Mouse (Mus musculus) ZHBTc4 (cell line): Measurements from ENCODE around the gene Ap5b1.

Experiments used
- DNase-seq: peaks from one replicate; pipeline ENCODE4 v3.0.0-alpha.2; 2011; ENCODE audit warnings: low read depth, low spot score

The Ap5b1 gene

DNA sequence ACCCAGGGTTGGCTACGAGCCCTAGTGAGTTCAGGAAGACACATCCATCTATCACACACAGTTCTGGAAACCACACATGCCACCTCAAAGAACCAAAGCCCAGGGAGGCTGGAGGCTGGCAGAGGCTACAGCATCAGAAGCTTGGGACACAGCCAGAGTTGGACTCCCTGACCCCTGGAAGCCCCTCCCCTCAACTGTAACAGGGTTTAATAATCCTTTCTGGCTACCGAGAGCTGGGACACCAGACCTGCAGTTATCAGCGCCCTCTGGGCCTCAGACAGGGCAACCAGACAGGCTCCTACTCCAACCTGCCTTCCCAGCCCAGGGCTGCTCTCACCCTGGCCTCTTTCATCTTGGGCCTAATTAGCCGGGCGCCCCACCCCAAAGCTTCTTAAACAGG lies 1.5 kb upstream of the Ap5b1 start:
- no peak for DNase-seq

DNA sequence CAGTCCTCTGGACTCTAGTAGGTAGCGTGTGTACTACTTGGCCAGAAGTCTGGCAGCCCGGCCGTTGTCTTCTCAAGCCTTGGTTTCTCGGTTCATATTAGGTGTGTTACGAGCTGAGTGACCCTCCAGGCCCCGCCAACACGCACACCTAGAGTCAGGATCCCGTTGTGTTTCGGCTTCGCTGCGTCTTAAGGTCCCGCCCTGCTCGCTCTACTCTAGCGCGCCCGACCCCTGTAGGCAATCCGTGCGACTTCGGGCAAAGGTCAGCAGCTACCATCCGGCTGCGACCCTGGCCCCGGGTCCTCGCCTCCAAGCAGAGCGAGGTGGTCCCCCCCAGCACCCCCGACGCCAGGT lies 668 bp upstream of the Ap5b1 start:
- no peak for DNase-seq

DNA sequence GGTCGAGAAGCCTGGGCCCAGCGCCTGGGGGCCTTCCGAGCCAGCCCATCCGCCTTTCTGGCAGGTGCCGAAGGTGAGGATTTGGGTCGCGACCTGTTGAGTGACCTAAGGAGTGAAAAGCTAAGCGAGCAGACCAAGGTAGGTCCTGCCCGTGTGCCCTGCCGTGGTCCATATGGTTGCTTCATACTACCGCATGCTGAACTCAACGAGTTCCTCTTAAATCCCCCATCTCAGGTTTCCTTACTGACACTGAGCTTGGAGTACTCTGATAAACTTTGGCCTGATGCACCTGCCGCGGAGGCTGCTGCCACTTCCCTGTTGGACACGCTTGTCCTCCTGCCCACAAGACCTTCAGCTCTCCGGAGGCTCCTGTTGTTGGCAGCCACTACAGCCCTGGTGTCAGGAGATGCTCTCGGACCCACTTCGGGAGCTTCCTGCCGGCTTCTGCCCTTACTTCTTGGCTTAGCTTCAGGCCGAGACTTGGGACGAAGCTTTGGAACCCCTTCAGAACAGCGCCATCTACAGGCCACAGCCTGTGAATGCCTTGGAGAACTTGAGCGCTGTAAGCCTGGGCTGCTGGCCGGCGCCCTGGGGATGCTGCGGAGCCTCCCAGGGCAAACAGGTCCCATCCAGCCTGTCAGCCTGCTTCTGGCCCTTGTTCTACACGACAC lies 780 bp downstream of the Ap5b1 start:
- DNase-seq, result peak; percentile 97

DNA sequence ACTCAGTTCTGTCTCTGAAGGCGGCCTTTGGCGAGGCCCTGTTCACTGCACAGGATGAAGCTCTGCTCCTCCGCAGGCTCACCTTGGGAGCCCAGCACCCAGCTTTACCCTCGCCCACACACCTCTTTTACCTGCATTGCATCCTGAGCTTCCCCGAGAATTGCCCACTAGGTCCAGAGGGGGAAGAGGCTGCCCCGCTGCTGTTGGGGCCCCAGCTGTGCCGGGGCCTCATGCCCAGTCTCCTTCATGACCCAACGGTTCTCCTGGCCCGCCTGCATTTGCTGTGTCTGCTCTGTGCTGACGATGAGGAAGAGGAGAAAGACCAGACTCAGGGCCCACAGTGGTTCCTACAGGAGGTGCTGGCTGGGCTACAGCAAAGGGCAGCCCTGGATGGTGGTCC lies 1.7 kb downstream of the Ap5b1 start:
- DNase-seq, result no peak

DNA sequence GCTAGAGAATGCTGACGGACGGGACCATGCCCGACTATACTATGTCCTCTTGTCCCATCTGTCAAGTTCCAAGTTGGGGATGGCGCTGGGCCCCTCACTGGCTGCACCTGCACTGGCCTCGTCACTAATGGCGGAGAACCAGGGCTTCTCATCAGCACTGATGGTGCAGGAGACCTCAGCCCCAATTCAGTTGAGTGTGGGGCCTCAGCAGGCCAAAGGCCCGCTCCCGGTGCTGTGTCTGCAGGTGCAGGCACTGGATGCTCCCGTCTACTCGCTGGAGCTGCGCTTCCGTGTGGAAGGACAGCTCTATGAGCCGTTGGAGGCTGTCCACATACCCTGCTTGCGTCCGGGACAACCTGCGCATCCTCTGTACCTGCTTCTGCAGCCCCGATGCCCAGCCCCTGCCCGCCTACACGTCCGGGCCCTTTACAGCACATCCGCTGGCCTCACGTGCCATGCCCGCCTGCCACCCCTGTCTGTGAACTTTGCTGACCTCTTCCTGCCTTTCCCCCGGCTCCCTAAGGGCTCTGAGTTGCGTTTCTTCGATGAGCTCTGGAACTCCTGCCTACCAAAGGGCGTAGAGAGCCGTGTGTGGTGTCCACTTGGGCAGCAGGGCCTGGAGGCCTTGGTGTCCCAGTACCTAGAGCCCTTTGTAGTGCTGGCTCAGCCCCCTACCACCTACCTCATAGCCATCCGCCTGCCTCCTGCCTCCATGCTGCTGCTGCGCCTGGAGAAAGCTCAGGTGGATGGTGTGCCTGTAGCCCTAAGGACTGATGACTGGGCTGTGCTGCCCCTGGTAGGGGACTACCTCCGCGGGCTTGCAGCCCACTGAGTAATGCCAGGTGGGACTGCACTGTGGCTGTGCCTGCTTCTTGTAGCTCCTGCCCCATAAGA lies 2.8 kb downstream of the Ap5b1 start:
- DNase-seq, result peak; percentile 27

DNA sequence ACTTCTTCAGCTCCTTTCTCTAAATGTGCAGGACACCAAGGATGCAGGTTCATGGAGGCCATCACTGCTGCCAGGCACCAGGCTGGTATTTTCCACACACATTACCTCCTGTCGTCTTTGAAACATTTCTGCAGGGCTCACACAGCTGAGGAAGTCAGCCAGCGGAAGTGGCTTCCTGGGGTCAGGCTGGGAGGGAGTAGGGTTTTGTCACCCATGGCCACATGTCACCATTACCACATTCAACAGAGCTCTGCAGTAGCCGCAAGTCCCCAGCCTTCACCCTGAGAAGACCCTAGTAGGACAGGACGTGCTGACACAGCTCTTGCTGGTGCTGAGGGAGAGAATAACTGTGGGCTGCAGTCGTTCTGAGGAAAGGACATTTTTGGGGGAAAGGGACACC lies 4.0 kb downstream of the Ap5b1 start:
- no peak for DNase-seq

DNA sequence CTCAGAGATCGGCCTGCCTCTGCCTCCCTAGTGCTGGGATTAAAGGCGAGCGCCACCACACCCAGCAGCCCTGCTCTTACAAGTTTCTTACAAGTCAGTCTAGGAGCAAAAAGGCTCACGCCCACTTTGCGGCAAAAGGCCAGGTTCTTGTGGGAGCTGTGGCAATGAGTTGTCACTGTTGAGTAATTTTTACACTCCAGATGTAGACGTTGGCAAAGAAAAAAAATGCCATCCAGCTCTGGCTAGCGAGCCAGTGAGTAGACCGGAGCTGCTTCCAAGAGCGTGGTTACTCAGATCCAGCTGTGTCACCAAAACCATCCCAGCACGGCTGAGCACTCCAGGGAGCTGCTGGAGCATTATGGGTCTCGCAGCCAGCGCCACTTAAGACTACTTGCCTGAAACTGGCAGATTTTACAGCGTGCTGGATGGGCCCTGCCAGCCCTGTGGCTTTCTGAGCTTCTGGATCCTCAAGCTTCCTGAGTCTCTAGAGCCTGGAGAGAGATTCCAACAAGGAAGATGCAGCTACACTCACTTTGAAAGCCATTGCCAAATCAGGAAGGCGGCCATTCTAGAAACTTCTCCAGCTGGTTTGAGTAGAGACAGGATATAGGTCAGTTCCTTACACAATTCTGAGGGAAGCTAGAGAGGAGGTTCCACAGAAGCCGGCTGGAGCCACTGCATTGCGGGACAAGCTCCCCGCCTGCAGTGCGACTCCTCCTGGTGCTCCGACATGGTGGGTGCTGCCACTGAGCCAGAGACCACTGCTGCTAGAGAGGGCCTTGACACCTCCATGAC lies 4.7 kb downstream of the Ap5b1 start:
- peak; percentile 39 for DNase-seq

DNA sequence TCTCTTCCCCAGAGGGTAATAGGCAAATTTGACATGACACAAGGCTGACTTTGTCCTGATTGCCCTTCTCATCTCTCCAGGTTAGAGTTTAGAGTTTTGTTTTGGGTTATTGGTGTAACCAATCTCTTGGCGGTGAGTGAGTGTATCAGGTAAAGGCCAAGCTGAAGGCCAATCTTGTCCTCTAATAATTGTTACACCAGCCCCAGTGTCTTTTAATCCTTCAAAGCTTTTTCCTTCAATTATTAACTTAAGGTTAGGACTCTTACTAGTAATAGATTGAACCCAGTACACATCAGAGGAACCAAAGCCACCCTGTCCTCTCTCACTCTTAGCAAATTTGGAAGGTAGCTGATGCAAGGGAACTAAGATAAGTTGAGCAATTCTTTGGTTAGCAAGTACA lies 7.5 kb downstream of the Ap5b1 start:
- DNase-seq, result no peak

DNA sequence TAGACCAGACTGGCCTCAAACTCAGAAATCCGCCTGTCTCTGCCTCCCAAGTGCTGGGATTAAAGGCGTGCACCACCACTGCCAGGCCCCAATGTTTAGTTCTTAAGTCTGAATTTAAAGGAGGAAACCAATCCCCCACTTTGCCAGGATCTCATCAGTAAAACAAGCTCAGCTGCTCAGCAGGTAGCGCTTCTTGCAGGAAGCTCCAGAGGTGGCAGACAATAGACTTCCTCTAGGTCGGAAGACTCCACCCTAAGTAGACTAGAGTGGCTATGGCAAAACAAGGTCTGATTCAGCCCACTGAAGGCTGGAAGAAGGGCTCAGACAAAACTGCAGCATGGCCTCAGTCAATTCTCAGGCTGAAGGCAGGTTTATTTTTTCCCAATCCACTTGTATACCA lies 12.1 kb downstream of the Ap5b1 start:
- DNase-seq, result peak; percentile 83

DNA sequence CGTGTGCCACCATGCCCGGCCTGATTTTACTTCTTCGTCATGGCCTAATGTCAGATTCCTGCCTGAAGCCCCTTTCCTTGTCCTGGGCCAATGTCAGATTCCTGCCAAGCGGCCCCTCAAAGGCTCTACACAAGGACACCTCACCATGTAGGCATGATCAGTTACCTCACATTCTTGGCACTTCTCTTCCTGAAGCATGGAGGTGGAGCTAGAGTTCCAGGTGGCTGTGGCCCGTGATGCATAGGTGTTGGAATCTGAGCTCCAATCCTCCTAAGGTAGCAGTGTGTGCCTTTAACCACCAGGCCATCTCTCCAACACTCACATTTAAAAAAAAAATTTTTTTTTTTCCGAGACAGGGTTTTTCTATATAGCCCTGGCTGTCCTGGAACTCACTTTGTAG lies 13.0 kb downstream of the Ap5b1 start:
- DNase-seq, result no peak

DNA sequence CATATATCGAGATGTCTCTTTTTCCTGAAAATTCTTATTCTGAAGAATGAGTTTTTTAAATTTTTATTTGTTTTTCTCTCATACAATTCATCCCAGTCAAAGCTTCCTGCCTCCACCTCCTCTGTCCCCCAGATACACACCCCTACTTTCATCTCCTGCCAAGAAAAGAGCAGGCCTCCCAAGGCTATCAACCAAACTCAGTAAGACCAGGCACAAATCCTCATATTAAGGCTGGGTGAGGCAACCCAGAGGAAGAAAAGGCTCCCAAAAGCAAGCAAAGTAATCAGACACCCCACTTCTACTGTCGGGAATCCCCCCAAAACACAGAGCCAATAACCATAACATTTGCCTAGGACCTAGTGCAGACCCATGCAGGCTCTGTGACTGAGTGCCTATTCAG lies 14.2 kb downstream of the Ap5b1 start:
- DNase-seq, result no peak

DNA sequence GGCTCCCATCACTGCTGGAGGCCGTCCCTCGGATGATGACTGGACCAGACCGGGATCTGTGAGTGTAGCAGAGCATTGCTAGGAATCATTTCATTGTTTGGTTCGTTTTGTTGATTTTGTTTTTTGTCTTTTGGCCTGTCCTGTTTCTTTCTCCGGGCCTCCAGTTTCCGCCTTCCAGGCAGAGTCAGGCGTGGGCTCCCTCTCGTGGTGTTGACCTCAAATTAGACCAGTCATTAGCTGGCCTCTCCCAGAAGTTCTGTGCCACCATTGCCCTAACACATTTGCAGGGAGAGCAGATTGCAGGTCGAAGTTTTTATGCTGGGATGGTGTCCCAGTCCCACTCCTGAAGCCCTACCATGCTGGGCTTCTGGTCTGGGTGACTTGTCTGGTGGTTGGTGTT lies 21.3 kb downstream of the Ap5b1 start:
- peak; percentile 24 for DNase-seq

DNA sequence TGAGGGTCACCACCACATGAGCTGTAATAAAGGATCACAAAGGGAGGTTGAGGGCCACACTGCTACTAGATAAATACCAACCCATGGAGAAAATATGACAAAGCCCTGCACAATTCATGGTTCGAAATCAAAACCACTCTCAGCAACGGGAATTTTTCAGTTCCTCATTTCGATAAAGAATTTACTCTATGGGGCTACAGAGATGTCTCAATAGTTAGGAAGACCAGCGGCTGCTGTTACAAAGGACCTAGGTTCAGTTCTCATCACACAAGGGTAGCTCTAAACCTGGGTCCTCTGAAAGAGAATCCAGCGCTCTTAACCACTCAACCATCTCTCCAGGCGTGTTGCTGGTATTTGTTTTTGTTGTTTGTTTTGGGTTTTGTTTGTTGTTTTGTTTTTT lies 24.1 kb downstream of the Ap5b1 start:
- DNase-seq, result no peak

DNA sequence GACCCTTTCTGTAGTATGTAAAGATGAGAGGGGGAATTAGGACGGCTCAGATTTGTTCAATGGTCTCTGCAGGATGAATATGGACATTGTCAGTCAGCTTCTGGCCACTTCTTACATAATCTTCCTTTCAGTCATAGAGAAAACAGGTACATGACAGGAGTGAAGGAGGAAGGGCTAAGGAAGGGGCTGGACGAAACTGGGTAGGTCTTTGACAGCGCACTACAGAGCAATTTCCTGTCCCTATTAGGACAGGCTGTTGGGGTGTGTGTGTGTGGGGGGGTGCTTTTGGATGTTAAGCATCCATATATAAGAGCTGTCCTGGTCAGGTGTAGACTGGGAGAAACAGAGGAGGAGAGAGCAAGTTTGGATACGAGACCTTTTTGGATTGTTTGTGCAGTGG lies 31.4 kb downstream of the Ap5b1 start:
- DNase-seq, result no peak

DNA sequence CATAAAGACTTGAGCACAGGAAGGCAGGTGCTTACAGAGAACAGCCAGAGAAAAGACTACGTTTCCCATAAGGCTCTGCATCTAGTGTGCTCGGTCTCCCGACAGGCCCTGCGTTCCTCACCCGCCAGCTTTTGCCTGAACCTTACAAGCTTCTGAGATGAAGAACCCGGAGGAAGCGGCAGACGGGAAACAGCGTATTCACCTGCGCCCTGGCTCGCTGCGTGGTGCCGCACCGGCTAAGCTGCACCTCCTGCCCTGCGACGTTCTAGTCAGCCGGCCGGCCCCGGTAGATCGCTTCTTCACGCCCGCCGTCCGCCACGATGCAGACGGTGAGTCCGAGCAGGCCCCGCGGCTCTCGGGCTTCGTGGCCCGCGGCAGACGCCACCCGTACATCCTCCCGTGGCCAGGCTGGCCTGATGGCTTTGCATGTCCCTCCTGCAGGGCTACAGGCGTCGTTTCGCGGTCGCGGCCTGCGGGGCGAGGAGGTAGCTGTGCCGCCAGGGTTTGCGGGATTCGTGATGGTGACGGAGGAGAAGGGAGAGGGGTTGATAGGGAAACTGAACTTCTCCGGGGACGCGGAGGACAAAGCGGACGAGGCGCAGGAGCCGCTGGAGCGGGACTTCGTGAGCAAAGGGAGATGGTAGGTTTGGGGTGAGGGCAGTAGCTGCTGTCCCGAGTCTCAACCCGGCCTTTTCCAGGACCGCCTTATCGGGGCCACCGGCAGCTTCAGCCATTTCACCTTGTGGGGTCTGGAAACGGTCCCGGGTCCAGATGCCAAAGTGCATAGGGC lies 34.1 kb downstream of the Ap5b1 start, which contains the start of gene Rnaseh2c:
Gene Rnaseh2c (plus strand): TSS at position 122 of the 790 bp plus-strand sequence.
- DNase-seq, result peak; percentile 89

DNA sequence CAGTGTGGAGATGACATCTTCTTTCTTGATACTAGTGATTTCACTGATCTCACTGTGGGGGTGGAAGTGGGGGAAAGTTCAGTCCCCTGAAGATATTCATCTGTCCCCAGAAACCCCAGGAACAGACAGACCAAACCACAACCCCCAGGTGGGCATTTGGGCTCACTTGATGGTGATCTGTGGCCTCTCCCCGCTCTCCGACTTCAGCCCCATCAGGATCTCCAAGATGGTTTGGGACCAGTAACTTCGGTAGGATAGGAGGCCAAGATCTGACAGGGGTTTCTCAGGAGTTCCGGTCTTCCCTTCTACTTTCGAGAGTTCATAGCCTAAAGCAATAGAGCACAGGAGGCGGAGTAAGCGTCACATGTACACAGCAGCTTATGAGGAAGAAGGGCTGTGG lies 35.8 kb downstream of the Ap5b1 start:
- no peak for DNase-seq

DNA sequence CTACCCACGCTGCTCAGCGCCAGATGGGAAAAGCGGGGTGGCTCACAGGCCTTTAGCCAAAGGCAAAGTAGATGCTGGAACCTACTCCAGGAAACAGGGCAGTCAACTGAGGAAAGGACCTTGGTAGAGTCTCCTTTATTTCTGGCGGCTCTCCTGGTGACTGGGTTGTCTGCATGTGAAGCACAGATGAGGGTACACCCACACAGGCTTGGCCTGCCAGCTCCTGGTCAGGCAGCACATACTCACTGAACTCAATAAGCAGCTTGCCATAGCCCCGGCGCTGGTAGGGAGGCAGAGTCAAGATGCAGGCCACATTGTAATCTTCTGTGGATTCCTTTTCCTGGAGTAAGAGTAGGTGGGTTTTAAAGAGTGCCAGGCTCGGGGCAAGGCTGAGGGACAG lies 37.3 kb downstream of the Ap5b1 start:
- DNase-seq, result no peak

DNA sequence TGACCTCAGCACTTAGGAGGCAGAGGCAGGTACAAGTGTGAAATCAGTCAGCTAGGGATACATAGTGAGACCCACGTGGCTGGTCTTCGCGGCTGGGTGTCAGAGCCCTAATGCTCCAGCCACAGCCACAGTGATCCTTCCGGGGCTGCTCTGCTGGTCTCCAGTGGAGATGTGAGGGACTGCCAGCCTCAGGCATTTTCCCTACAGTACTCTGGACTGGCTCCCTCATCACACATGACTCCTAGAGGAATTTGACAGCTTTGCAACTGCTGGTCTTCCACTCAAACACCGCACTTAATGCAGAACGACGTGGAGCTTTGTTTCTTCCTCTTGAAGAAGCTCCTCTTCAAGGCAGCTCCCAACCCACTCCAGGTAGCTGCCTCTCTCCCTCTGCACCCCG lies 38.4 kb downstream of the Ap5b1 start:
- peak; percentile 48 for DNase-seq

DNA sequence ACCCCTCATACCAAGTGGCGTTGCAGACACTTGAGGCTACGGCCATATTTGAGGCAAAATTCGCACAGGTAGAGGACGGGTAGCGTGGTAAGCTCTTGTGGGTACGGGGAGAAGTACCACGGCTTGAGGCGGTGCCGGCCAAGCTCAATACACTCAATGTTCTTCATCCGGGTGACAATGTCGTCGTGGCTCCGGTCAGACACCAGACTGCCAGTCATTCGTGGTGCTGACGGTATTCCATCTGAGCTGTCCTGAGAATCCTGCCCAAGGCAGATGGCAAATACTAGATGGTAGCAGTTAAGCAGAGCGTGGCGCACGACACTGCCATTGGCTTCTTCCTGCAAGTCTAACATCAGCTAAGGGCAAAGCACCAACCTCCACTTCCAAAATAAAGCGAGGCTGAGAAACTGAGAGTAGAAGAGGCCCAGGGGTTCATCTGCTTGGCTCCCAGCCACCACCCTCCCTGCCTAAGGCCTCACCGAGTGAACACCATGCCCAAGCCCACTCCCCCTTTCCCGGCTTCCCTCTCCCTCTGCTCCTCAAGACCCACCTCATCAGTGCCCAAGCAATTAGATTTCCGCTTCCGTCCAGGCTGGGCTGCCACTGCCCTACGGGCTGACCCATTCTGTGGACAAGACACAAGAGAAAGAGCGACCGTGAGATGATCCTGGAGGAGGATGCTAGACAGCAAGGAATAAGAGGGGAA lies 40.0 kb downstream of the Ap5b1 start:
- DNase-seq, result no peak

DNA sequence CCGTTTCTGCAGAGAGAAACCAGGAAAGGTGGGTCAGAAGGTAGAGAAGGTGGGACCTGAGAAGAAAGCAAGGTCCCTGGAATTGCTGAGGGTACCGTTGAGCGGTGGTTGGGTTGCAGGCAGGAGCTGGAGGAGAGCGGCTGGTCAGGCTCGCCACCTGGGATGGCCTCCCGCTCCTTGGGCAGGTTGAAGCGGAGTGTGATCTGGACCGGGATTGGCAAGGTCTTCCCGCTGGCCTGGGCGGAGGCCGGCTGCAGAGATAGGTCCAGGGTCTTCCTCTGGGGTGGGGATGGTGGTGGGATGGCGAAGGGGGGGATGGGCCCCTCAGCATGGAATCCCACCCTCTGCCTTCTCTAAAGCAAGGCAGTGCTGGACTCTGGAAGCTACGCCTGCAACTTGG lies 40.9 kb downstream of the Ap5b1 start:
- no peak for DNase-seq

DNA sequence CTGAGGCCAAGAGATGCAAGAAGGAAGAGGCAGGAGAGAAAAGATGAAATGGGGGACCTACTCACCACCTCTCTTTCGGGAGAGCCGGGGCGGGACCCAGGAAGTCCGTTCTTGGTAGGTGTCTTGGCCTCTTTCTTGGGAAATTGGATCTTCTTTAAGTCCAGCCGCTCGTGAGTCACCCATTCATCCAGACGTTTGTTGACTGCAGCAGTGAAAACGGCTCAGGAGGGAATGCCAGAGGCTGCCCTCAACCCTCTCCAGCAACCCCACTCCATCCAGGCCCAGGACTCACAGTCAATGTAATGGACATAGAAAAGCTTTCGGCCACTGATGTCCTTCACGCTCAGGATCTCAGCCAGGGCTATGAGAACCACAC lies 41.3 kb downstream of the Ap5b1 start:
- no peak for DNase-seq
